Mouse (Mus musculus) liver, embryonic 15.5 days (tissue): Measurements from ENCODE around the gene Wwp2. TPM values are rescaled to one million over a fixed set of nuclear protein-coding genes. Genes with fewer than 3 reads are reported as not detected.

Source experiments
- ATAC-seq: fragments of 200-750 bp; cut with Nextera tagmentation; 2 replicates; pipeline ENCODE4 v1.8.0; 2017; ENCODE audit warnings: moderate number of reproducible peaks, mild to moderate bottlenecking, moderate library complexity; ENCODE audit not compliant: insufficient read depth
- H3K27ac ChIP-seq: fragments of 300-500 bp; sonication (generic); replicated peaks from 2 replicates; pipeline ENCODE4 v1.5.1; 2015; ENCODE audit warnings: mild to moderate bottlenecking, inconsistent platforms
- H3K27me3 ChIP-seq: fragments of 300-500 bp; sonication (generic); 2 replicates; pipeline ENCODE4 v1.6.1; 2015; ENCODE audit warnings: mild to moderate bottlenecking, inconsistent platforms
- H3K36me3 ChIP-seq: fragments of 300-500 bp; sonication (generic); replicated peaks from 2 replicates; pipeline ENCODE4 v1.6.1; 2015; ENCODE audit warnings: moderate library complexity, mild to moderate bottlenecking, inconsistent platforms
- H3K4me1 ChIP-seq: fragments of 300-500 bp; sonication (generic); replicated peaks from 2 replicates; pipeline ENCODE4 v1.6.1; 2015; ENCODE audit warnings: inconsistent platforms
- H3K4me2 ChIP-seq: fragments of 300-500 bp; sonication (generic); 2 replicates; pipeline ENCODE4 v1.6.1; 2015; ENCODE audit warnings: moderate library complexity, mild to moderate bottlenecking, inconsistent platforms
- H3K4me3 ChIP-seq: fragments of 300-500 bp; sonication (generic); replicated peaks from 2 replicates; pipeline ENCODE4 v1.5.1; 2015; ENCODE audit warnings: mild to moderate bottlenecking, inconsistent platforms
- H3K9ac ChIP-seq: fragments of 300-500 bp; sonication (generic); 2 replicates; pipeline ENCODE4 v1.6.1; 2015; ENCODE audit warnings: moderate library complexity, mild to moderate bottlenecking, inconsistent platforms
- H3K9me3 ChIP-seq: fragments of 300-500 bp; sonication (generic); replicated peaks from 2 replicates; pipeline ENCODE4 v1.6.1; 2016; ENCODE audit warnings: inconsistent platforms
- WGBS: fragments of 180-500 bp; shearing (Covaris S2); methylation state at CpG from one replicate; pipeline ENCODE4 v1.1.7; 2015; ENCODE audit warnings: mixed read lengths; ENCODE audit not compliant: insufficient replicate concordance; 5-methylcytosine and 5-hydroxymethylcytosine counted together
- polyA plus RNA-seq: library from polyadenylated mRNA; unstranded; fragments of >200 nt; fragmentation: Nextera tagmentation; extraction: Ambion mirVana; gene quantifications from 2 replicates; pipeline ENCODE4 v1.2.1, GENCODE M21; 2015

Gene Wwp2
- polyA plus RNA-seq, 1 experiment from 2014 or later = 32.3 TPM

GRCm38 (mm10) chr8:107540623-107541022 is 104.5 kb downstream of the Wwp2 start:
- H3K4me1 ChIP-seq = no peaks in the 10 kb centered on the region
- ATAC-seq = no peak
- no peak overlapping the region for H3K27ac ChIP-seq
- no peak overlapping the region for H3K4me3 ChIP-seq
- 85% methylated on average over 12 of the region's 12 CpGs for WGBS
- H3K36me3 ChIP-seq = peaks cover 43% of the 10 kb centered on the region; the same call in 1 of the 2 replicates
- H3K27me3 ChIP-seq = no peaks in the 10 kb centered on the region
- H3K9me3 ChIP-seq = no peaks in the 10 kb centered on the region
- no peak overlapping the region for H3K4me2 ChIP-seq
- H3K9ac ChIP-seq = no peak overlapping the region

DNA sequence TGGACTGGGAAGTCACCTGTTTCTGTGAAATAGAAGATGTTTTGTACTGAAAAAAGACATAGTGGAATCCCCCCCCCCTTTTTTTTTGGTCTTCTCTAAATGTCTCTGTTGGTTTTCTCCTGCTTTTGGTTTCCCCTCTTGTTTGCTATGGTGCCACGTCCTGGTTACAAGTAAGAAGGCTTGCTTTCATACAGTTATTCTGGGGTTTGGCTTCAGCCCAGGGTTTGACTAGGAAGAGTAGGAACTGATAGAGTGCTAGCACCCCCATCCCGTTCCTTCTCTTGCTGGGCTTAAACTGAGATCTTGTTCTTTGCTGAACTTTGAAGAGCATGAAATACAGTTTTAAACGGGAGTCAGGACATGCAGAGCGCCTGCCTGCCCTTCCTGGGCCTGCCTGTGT is 105.2 kb downstream of the Wwp2 start:
- Histone ChIP-seq H3K9me3 (no peaks in the 10 kb centered on the region), H3K36me3 (peaks cover 45% of the 10 kb centered on the region; the same call in 1 of the 2 replicates), H3K4me2 (no peak overlapping the region), H3K4me1 (no peaks in the 10 kb centered on the region), H3K4me3 (no peak overlapping the region), H3K9ac (no peak overlapping the region), H3K27ac (no peak overlapping the region), H3K27me3 (no peaks in the 10 kb centered on the region)
- WGBS = 68% methylated on average over 4 of the region's 4 CpGs
- ATAC-seq = no peak

- H3K9ac ChIP-seq = no peak overlapping the region
- no peak for ATAC-seq
- no peaks in the 10 kb centered on the region for H3K4me1 ChIP-seq
- H3K27me3 ChIP-seq = no peaks in the 10 kb centered on the region
- H3K4me2 ChIP-seq = no peak overlapping the region
- 84% methylated on average over 3 of the region's 3 CpGs for WGBS
- H3K4me3 ChIP-seq = no peak overlapping the region
- no peaks in the 10 kb centered on the region for H3K9me3 ChIP-seq
- H3K36me3 ChIP-seq = peaks cover 52% of the 10 kb centered on the region
- no peak overlapping the region for H3K27ac ChIP-seq
Measured at GRCm38 (mm10) chr8:107542151-107542550, 106.0 kb downstream of the Wwp2 start.

DNA sequence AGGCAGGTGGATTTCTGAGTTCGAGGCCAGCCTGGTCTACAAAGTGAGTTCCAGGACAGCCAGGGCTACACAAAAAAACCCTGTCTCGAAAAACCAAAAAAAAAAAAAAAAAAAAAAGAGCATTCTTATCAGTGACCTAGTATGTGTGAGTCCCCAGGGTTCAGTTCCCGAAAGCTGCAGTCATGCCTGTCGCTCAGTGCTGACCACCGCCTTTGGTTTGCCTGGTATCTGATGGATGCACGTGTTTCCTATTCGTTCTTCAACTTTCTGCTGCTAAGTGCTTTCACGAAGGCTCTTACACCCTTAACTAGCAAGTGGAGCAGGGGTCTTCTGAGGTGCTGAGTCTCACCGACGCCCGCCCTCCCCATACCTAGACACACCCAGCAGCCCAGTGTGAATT is 107.5 kb downstream of the Wwp2 start:
- Histone ChIP-seq H3K9ac (no peak overlapping the region), H3K4me3 (no peak overlapping the region), H3K4me2 (no peak overlapping the region), H3K36me3 (peaks cover 52% of the 10 kb centered on the region), H3K4me1 (no peaks in the 10 kb centered on the region), H3K9me3 (no peaks in the 10 kb centered on the region), H3K27me3 (no peaks in the 10 kb centered on the region), H3K27ac (no peak overlapping the region)
- 41% methylated on average over 10 of the region's 11 CpGs for WGBS
- no peak for ATAC-seq

GRCm38 (mm10) chr8:107544211-107544610 is 108.0 kb downstream of the Wwp2 start:
- Histone ChIP-seq H3K4me3 (no peak overlapping the region), H3K27me3 (no peaks in the 10 kb centered on the region), H3K4me1 (no peaks in the 10 kb centered on the region), H3K36me3 (peaks cover 53% of the 10 kb centered on the region), H3K9me3 (no peaks in the 10 kb centered on the region), H3K4me2 (no peak overlapping the region), H3K9ac (no peak overlapping the region), H3K27ac (no peak overlapping the region)
- 76% methylated on average over 8 of the region's 8 CpGs for WGBS
- no peak for ATAC-seq

DNA sequence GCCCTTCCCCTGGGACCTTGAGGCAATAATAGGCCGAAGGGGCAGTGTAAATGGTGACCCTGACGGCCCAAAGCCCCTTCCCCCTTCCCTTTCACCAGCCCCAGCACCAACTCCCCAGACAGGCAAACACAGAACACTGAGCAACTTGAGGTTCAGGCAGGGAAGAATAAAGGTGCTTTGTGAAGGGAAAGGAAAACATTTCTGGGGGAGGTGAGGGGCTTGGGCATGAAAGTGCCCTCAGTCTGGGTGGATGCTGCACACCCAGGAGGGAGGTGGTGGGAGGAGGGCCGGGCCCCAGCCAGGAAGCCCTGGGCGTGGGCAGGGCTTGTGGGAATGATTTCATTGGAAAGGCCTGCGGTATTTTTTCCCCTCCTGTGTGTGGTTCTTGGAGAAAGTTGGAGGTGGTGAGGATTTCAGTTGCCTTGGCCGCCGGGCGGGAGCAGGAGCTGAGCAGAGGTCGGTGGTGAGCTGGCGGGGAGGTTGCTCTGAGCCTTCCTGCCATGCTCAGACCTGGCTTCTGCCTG is 108.5 kb downstream of the Wwp2 start:
- Histone ChIP-seq H3K36me3 (peaks cover 54% of the 10 kb centered on the region), H3K9ac (no peak overlapping the region), H3K4me1 (no peaks in the 10 kb centered on the region), H3K27me3 (no peaks in the 10 kb centered on the region), H3K4me3 (no peak overlapping the region), H3K4me2 (no peak overlapping the region), H3K27ac (no peak overlapping the region), H3K9me3 (no peaks in the 10 kb centered on the region)
- 59% methylated on average over 10 of the region's 10 CpGs for WGBS
- ATAC-seq = no peak

- ATAC-seq = no peak
- Histone ChIP-seq H3K4me1 (no peaks in the 10 kb centered on the region), H3K4me3 (no peak overlapping the region), H3K27me3 (no peaks in the 10 kb centered on the region), H3K4me2 (no peak overlapping the region), H3K9ac (no peak overlapping the region), H3K9me3 (no peaks in the 10 kb centered on the region), H3K27ac (no peak overlapping the region), H3K36me3 (peaks cover 54% of the 10 kb centered on the region)
- WGBS = 90% methylated on average over 11 of the region's 11 CpGs
Measured at GRCm38 (mm10) chr8:107545621-107546152, 109.5 kb downstream of the Wwp2 start.

GRCm38 (mm10) chr8:107546154-107546553 is 110.0 kb downstream of the Wwp2 start:
- WGBS = 77% methylated on average over 4 of the region's 4 CpGs
- H3K4me3 ChIP-seq = no peak overlapping the region
- H3K9ac ChIP-seq = no peak overlapping the region
- no peak overlapping the region for H3K4me2 ChIP-seq
- H3K4me1 ChIP-seq = no peaks in the 10 kb centered on the region
- H3K27ac ChIP-seq = no peak overlapping the region
- H3K27me3 ChIP-seq = no peaks in the 10 kb centered on the region
- H3K9me3 ChIP-seq = no peaks in the 10 kb centered on the region
- peaks cover 51% of the 10 kb centered on the region for H3K36me3 ChIP-seq
- ATAC-seq = no peak

- Histone ChIP-seq H3K9me3 (no peaks in the 10 kb centered on the region), H3K27me3 (no peaks in the 10 kb centered on the region), H3K9ac (no peak overlapping the region), H3K36me3 (peaks cover 54% of the 10 kb centered on the region), H3K4me3 (no peak overlapping the region), H3K27ac (no peak overlapping the region), H3K4me1 (no peaks in the 10 kb centered on the region), H3K4me2 (no peak overlapping the region)
- 79% methylated on average over 8 of the region's 8 CpGs for WGBS
- no peak for ATAC-seq
Measured at GRCm38 (mm10) chr8:107546817-107547216, 110.7 kb downstream of the Wwp2 start.

- H3K4me2 ChIP-seq = no peak overlapping the region
- WGBS = 20% methylated on average over 6 of the region's 6 CpGs
- no peak overlapping the region for H3K4me3 ChIP-seq
- no peak overlapping the region for H3K27ac ChIP-seq
- no peaks in the 10 kb centered on the region for H3K4me1 ChIP-seq
- ATAC-seq = no peak
- H3K36me3 ChIP-seq = peaks cover 53% of the 10 kb centered on the region
- H3K27me3 ChIP-seq = no peaks in the 10 kb centered on the region
- H3K9me3 ChIP-seq = no peaks in the 10 kb centered on the region
- no peak overlapping the region for H3K9ac ChIP-seq
Measured at GRCm38 (mm10) chr8:107552234-107552633, 116.1 kb downstream of the Wwp2 start.

DNA sequence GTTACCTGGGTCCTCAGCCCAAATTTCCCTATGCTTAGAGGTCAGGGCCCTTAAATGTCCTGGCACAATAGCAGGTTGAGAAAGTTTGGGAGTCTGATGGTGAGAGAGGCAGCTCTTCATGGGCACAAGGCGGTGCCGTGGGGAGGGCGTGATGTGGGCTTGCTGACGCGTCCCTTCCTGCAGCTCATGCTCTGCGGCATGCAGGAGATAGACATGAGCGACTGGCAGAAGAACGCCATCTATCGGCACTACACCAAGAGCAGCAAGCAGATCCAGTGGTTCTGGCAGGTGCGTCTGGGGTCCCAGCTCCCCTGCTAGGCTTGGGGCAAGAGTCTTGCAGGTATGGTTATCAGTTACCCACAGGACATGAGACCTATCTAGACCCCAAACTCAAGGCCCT is 119.1 kb downstream of the Wwp2 start:
- Histone ChIP-seq H3K9ac (no peak overlapping the region), H3K9me3 (no peaks in the 10 kb centered on the region), H3K4me3 (no peak overlapping the region), H3K4me2 (no peak overlapping the region), H3K27me3 (no peaks in the 10 kb centered on the region), H3K4me1 (no peaks in the 10 kb centered on the region), H3K27ac (no peak overlapping the region), H3K36me3 (peaks cover 39% of the 10 kb centered on the region)
- 87% methylated on average over 10 of the region's 10 CpGs for WGBS
- no peak for ATAC-seq

DNA sequence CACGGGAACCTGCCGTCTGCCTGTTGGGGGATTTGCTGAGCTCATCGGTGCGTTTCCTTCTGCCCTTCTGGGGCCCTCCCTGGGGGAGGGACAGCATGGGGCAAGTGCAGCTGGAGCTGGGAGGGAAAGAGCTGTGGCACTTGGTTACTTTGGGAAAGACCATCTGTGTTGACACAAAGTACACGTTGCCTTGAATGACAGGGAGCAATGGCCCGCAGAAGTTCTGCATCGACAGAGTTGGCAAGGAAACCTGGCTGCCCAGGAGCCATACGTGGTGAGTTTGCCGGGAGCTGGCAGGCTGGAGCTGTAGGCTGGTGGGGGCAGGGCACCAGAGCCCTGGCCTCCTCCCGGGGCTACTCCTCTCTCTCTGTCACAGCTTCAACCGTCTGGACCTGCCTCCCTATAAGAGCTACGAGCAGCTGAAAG is 120.4 kb downstream of the Wwp2 start:
- 69% methylated on average over 12 of the region's 12 CpGs for WGBS
- H3K4me1 ChIP-seq = peaks cover under 1% of the 10 kb centered on the region; the same call in 1 of the 2 replicates
- no peak overlapping the region for H3K4me2 ChIP-seq
- no peaks in the 10 kb centered on the region for H3K9me3 ChIP-seq
- no peak overlapping the region for H3K27ac ChIP-seq
- H3K36me3 ChIP-seq = peaks cover 29% of the 10 kb centered on the region
- no peaks in the 10 kb centered on the region for H3K27me3 ChIP-seq
- no peak overlapping the region for H3K9ac ChIP-seq
- H3K4me3 ChIP-seq = no peak overlapping the region
- no peak for ATAC-seq
